Mouse (Mus musculus): ENCODE results near the gene Dctn1.

Dctn1 gene

GRCm38 (mm10) chr6:83136881-83137575, 28.7 kb upstream of the Dctn1 start:
- peak; percentile 82 to 91 for DNase-seq

GRCm38 (mm10) chr6:83137576-83137950, 28.2 kb upstream of the Dctn1 start:
- peak; percentile 97 for DNase-seq

GRCm38 (mm10) chr6:83138056-83138455, 27.7 kb upstream of the Dctn1 start:
- peak; percentile 64 to 77 for DNase-seq

- no peak for DNase-seq
These were observed 25.7 kb upstream of the Dctn1 start for GRCm38 (mm10) chr6:83140044-83140443.

- peak; percentile 39 to 49 for DNase-seq
These were observed 24.1 kb upstream of the Dctn1 start for GRCm38 (mm10) chr6:83141636-83142035.

- DNase-seq = peak; percentile 47 to 64
These were observed 23.4 kb upstream of the Dctn1 start for GRCm38 (mm10) chr6:83142211-83142731.

- DNase-seq = no peak
These were observed 22.8 kb upstream of the Dctn1 start for GRCm38 (mm10) chr6:83142886-83143285.

- DNase-seq = no peak
These were observed 20.5 kb upstream of the Dctn1 start for GRCm38 (mm10) chr6:83145209-83145608.

GRCm38 (mm10) chr6:83145805-83146204, 19.9 kb upstream of the Dctn1 start:
- no peak for DNase-seq

GRCm38 (mm10) chr6:83147280-83147679, 18.4 kb upstream of the Dctn1 start:
- peak in 1 of 2 experiments; percentile 50 for DNase-seq

GRCm38 (mm10) chr6:83151721-83152120, 14.0 kb upstream of the Dctn1 start:
- DNase-seq = no peak

GRCm38 (mm10) chr6:83153038-83153437, 12.7 kb upstream of the Dctn1 start:
- no peak for DNase-seq

GRCm38 (mm10) chr6:83153485-83153884, 12.2 kb upstream of the Dctn1 start:
- DNase-seq = no peak

- DNase-seq = peak in 1 of 2 experiments; percentile 27
These were observed 10.0 kb upstream of the Dctn1 start for GRCm38 (mm10) chr6:83155552-83156238.

- peak; percentile 83 to 85 for DNase-seq
These were observed 9.4 kb upstream of the Dctn1 start, which contains the start of the genes Wdr54 and 1700003E16Rik for GRCm38 (mm10) chr6:83156259-83156684. Gene Wdr54 (minus strand): TSS chr6:83156397. Gene 1700003E16Rik (plus strand): TSS chr6:83156404.

GRCm38 (mm10) chr6:83159456-83159855, 6.3 kb upstream of the Dctn1 start:
- DNase-seq = peak in 1 of 2 experiments; percentile 39

- no peak for DNase-seq
These were observed 4.3 kb upstream of the Dctn1 start for GRCm38 (mm10) chr6:83161442-83161841.

- DNase-seq = peak; percentile 57 to 71
These were observed 3.6 kb upstream of the Dctn1 start for GRCm38 (mm10) chr6:83161921-83162641.

- peak; percentile 77 to 83 for DNase-seq
These were observed 3.0 kb upstream of the Dctn1 start for GRCm38 (mm10) chr6:83162701-83163100.

GRCm38 (mm10) chr6:83165026-83165606, 604 bp upstream of the Dctn1 start:
- no peak for DNase-seq

- no peak for DNase-seq
These were observed 517 bp downstream of the Dctn1 start for GRCm38 (mm10) chr6:83166243-83166630.

- DNase-seq = peak in 1 of 2 experiments; percentile 21
These were observed 4.2 kb downstream of the Dctn1 start for GRCm38 (mm10) chr6:83169872-83170271.

- DNase-seq = no peak
These were observed 5.3 kb downstream of the Dctn1 start for GRCm38 (mm10) chr6:83171063-83171462.
